In the genomic region with DNA sequence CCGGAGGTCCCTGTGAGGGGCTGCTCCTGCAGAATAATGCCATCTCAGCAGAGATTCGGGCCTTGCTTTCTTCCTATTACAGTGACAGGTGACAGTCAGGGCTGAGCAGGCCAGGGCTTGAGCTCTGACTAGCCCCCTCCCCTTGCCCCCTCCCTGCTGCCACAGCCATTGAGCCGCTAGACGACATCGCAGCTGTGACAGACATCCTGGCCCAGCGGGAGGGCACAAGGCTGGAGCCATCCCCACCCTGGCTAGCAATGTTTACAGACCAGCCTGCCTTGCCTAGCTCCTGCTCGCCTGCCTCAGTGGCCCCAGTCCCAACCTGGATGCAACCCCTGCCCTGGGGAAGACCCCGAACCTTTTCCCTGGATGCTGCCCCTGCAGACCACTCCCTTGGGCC, we compare ENCODE assay signal across 18 mouse cellular contexts. TPM values are rescaled to one million over a fixed set of nuclear protein-coding genes. Genes with fewer than 3 reads are reported as not detected.
A peak's percentile ranks its signal among the peaks of the same experiment; 100 is the strongest.
DNase-seq lines count a peak whose midpoint lies in the region; ATAC-seq and TF ChIP-seq lines count a peak whose summit lies in the region.
"Had no signal": no experiment of that assay in that cellular context is flagged by ENCODE, and none has a peak within 500 bp of the region (broad histone marks: within the 10 kb centered on the region; RNA-seq: fewer than 3 reads in every experiment).

No protein-coding gene starts in this region.

- H3K4me3 ChIP-seq in heart, embryonic 10.5 days: peak overlapping the region; percentile 16; the same call in 1 of the 2 replicates
- H3K4me3 ChIP-seq in lung, embryonic 14.5 days (ENCODE audit: low read depth, low read length): no peak overlapping the region
- no peak overlapping the region for H3K4me3 ChIP-seq in limb, embryonic 10.5 days
- H3K4me3 ChIP-seq in midbrain, embryonic 16.5 days (ENCODE audit: low read depth, low read length): no peak overlapping the region
- H3K4me3 ChIP-seq: gastrocnemius, adult 2 months; hindbrain, embryonic 15.5 days; left cerebral cortex, adult 2 months had no signal

- H3K9ac ChIP-seq in lung, embryonic 14.5 days: no peak overlapping the region
- H3K9ac ChIP-seq in midbrain, embryonic 16.5 days (ENCODE audit: low read depth, low read length): 0 out of 2 replicates have a peak overlapping the region, but pooled peaks have one; percentile 16
- H3K9ac ChIP-seq: hindbrain, embryonic 15.5 days had no signal

- no peak overlapping the region for H3K27ac ChIP-seq in heart, embryonic 10.5 days
- peak overlapping the region; percentile 30; the same call in 1 of the 2 replicates for H3K27ac ChIP-seq in lung, embryonic 14.5 days (ENCODE audit: low read depth)
- H3K27ac ChIP-seq in limb, embryonic 10.5 days: peak overlapping the region; percentile 21; the same call in 1 of the 2 replicates
- no peak overlapping the region for H3K27ac ChIP-seq in midbrain, embryonic 16.5 days (ENCODE audit: low read length)
- H3K27ac ChIP-seq: gastrocnemius, adult 2 months; hindbrain, embryonic 15.5 days; left cerebral cortex, adult 2 months had no signal

- 17% methylated on average over 8 of the region's 8 CpGs for WGBS in heart, embryonic 10.5 days
- WGBS in lung, embryonic 14.5 days: 27% methylated on average over 8 of the region's 8 CpGs
- WGBS in limb, embryonic 10.5 days: 34% methylated on average over 8 of the region's 8 CpGs
- WGBS in midbrain, embryonic 16.5 days: 30% methylated on average over 8 of the region's 8 CpGs

- H3K4me2 ChIP-seq in lung, embryonic 14.5 days: no peak overlapping the region
- H3K4me2 ChIP-seq in midbrain, embryonic 16.5 days (ENCODE audit: low read length): no peak overlapping the region
- H3K4me2 ChIP-seq: hindbrain, embryonic 15.5 days had no signal

- no peaks in the 10 kb centered on the region for H3K9me3 ChIP-seq in heart, embryonic 10.5 days
- H3K9me3 ChIP-seq in lung, embryonic 14.5 days (ENCODE audit: low read depth, low read length): no peaks in the 10 kb centered on the region
- no peaks in the 10 kb centered on the region for H3K9me3 ChIP-seq in limb, embryonic 10.5 days (replicated peaks)
- H3K9me3 ChIP-seq in midbrain, embryonic 16.5 days (replicated peaks; ENCODE audit: control insufficient read depth, low read length, poor library complexity, severe bottlenecking): no peaks in the 10 kb centered on the region
- H3K9me3 ChIP-seq: hindbrain, embryonic 15.5 days had no signal

- ATAC-seq in lung, embryonic 14.5 days (ENCODE audit: insufficient read depth): no peak
- no peak for ATAC-seq in midbrain, embryonic 16.5 days
- ATAC-seq: Patski had no signal

- no peak for TF ChIP-seq CTCF in lung, embryonic 14.5 days (IDR thresholded peaks at IDR 0.05; ENCODE audit: low read depth)

- DNase-seq in heart, embryonic 10.5 days (ENCODE audit: low spot score): no peak
- no peak for DNase-seq in heart, postnatal 10 days
- no peak for DNase-seq in lung, embryonic 14.5 days
- no peak for DNase-seq in lung, postnatal 25 days (ENCODE audit: low spot score)
- no peak for DNase-seq in limb, embryonic 10.5 days (ENCODE audit: low spot score)
- DNase-seq in kidney, adult 9 months: no peak
- DNase-seq: adrenal gland, postnatal 25 days; cerebellum, adult 18-20 months; gastrocnemius, adult 2 months; kidney, adult 11 months; kidney, postnatal 14 days; lung, postnatal 14 days; right cerebral cortex, postnatal 25 days had no signal

- peaks cover 41% of the 10 kb centered on the region for H3K4me1 ChIP-seq in heart, embryonic 10.5 days
- 0 out of 2 replicates have a peak, but pooled peaks cover 4% of the 10 kb centered on the region for H3K4me1 ChIP-seq in lung, embryonic 14.5 days (ENCODE audit: insufficient read depth)
- H3K4me1 ChIP-seq in limb, embryonic 10.5 days: peaks cover 47% of the 10 kb centered on the region
- H3K4me1 ChIP-seq in midbrain, embryonic 16.5 days (ENCODE audit: control insufficient read depth, insufficient read depth, low read length): peaks cover 10% of the 10 kb centered on the region

- peaks cover 17% of the 10 kb centered on the region; the same call in 1 of the 2 replicates for H3K27me3 ChIP-seq in heart, embryonic 10.5 days (ENCODE audit: insufficient read depth, poor library complexity, severe bottlenecking)
- no peaks in the 10 kb centered on the region; the same call in 1 of the 2 replicates for H3K27me3 ChIP-seq in lung, embryonic 14.5 days (ENCODE audit: insufficient read depth, low read length)
- 0 out of 2 replicates have a peak, but pooled peaks cover 9% of the 10 kb centered on the region for H3K27me3 ChIP-seq in limb, embryonic 10.5 days (ENCODE audit: low read depth, poor library complexity, severe bottlenecking)
- H3K27me3 ChIP-seq in midbrain, embryonic 16.5 days (ENCODE audit: control insufficient read depth, insufficient read depth, low read depth, low read length): no peaks in the 10 kb centered on the region
- H3K27me3 ChIP-seq: hindbrain, embryonic 15.5 days; Patski had no signal

- intact Hi-C loops in heart, postnatal 10 days (cut with DNase I): no loop called here

- peaks cover 52% of the 10 kb centered on the region for H3K36me3 ChIP-seq in heart, embryonic 10.5 days
- H3K36me3 ChIP-seq in lung, embryonic 14.5 days (ENCODE audit: insufficient read depth): peaks cover 61% of the 10 kb centered on the region
- peaks cover 72% of the 10 kb centered on the region for H3K36me3 ChIP-seq in limb, embryonic 10.5 days
- H3K36me3 ChIP-seq in midbrain, embryonic 16.5 days (ENCODE audit: control insufficient read depth, insufficient read depth, low read length): no peaks in the 10 kb centered on the region; the same call in 1 of the 2 replicates
- H3K36me3 ChIP-seq: hindbrain, embryonic 15.5 days had no signal

RNA-seq across cellular contexts. Expression of a gene that starts 4.5 kb away (rescaled TPM):
- polyA plus RNA-seq in heart, embryonic 10.5 days (2016; fragmentation: Nextera tagmentation; extraction: Ambion mirVana): 6.9 and 7.3 TPM in 2 replicates
- total RNA-seq in heart, postnatal 10 days (2021): 1 to 10 TPM; 1.7 to 1.8 TPM
- 5.6 and 8.5 TPM in 2 replicates for polyA plus RNA-seq in lung, embryonic 14.5 days (2014; fragmentation: Nextera tagmentation; extraction: Ambion mirVana)
- polyA plus RNA-seq in limb, embryonic 10.5 days (2016; fragmentation: Nextera tagmentation; extraction: Ambion mirVana): 10.9 and 13.7 TPM in 2 replicates
- polyA plus RNA-seq in midbrain, embryonic 16.5 days (2015; fragmentation: Nextera tagmentation; extraction: Ambion mirVana): 20.1 and 22.9 TPM in 2 replicates

RNA-seq across cellular contexts. Expression of a gene that starts 4.5 kb away (rescaled TPM):
- 0.23 and 0.50 TPM in 2 replicates for polyA plus RNA-seq in heart, embryonic 10.5 days (2016; fragmentation: Nextera tagmentation; extraction: Ambion mirVana)
- total RNA-seq in heart, postnatal 10 days (2021): under 1 TPM in 1 of 2 experiments, not detected in 1; 0.12 TPM
- 0.96 and 1.3 TPM in 2 replicates for polyA plus RNA-seq in lung, embryonic 14.5 days (2014; fragmentation: Nextera tagmentation; extraction: Ambion mirVana)
- polyA plus RNA-seq in limb, embryonic 10.5 days (2016; fragmentation: Nextera tagmentation; extraction: Ambion mirVana): 0.80 and 1.6 TPM in 2 replicates
- 11.4 and 16.3 TPM in 2 replicates for polyA plus RNA-seq in midbrain, embryonic 16.5 days (2015; fragmentation: Nextera tagmentation; extraction: Ambion mirVana)

RNA-seq across cellular contexts. Expression of a gene that starts 14.0 kb away (rescaled TPM):
- polyA plus RNA-seq in heart, embryonic 10.5 days (2016; fragmentation: Nextera tagmentation; extraction: Ambion mirVana): 83.2 and 93.0 TPM in 2 replicates
- total RNA-seq in heart, postnatal 10 days (2021): 100 to 1,000 TPM; 121 to 127 TPM
- 91.6 and 94.1 TPM in 2 replicates for polyA plus RNA-seq in lung, embryonic 14.5 days (2014; fragmentation: Nextera tagmentation; extraction: Ambion mirVana)
- 96.4 and 108 TPM in 2 replicates for polyA plus RNA-seq in limb, embryonic 10.5 days (2016; fragmentation: Nextera tagmentation; extraction: Ambion mirVana)
- polyA plus RNA-seq in midbrain, embryonic 16.5 days (2015; fragmentation: Nextera tagmentation; extraction: Ambion mirVana): 161 and 164 TPM in 2 replicates

RNA-seq across cellular contexts. Expression of a gene that starts 16.5 kb away (rescaled TPM):
- polyA plus RNA-seq in heart, embryonic 10.5 days (2016; fragmentation: Nextera tagmentation; extraction: Ambion mirVana): 18.4 and 24.4 TPM in 2 replicates
- 10 to 100 TPM; 10.7 to 11.7 TPM for total RNA-seq in heart, postnatal 10 days (2021)
- polyA plus RNA-seq in lung, embryonic 14.5 days (2014; fragmentation: Nextera tagmentation; extraction: Ambion mirVana): 22.7 and 26.7 TPM in 2 replicates
- polyA plus RNA-seq in limb, embryonic 10.5 days (2016; fragmentation: Nextera tagmentation; extraction: Ambion mirVana): 34.2 and 51.8 TPM in 2 replicates
- 10.7 TPM in 2 replicates for polyA plus RNA-seq in midbrain, embryonic 16.5 days (2015; fragmentation: Nextera tagmentation; extraction: Ambion mirVana)
- total RNA-seq: megakaryocyte-erythroid progenitor cell, adult 5-6 weeks had no signal

RNA-seq across cellular contexts. Expression of a gene that starts 26.5 kb away (rescaled TPM):
- polyA plus RNA-seq in heart, embryonic 10.5 days (2016; fragmentation: Nextera tagmentation; extraction: Ambion mirVana): 11.4 and 16.1 TPM in 2 replicates
- total RNA-seq in heart, postnatal 10 days (2021): 10 to 100 TPM; 14.6 to 17.6 TPM
- 12.7 and 13.3 TPM in 2 replicates for polyA plus RNA-seq in lung, embryonic 14.5 days (2014; fragmentation: Nextera tagmentation; extraction: Ambion mirVana)
- polyA plus RNA-seq in limb, embryonic 10.5 days (2016; fragmentation: Nextera tagmentation; extraction: Ambion mirVana): 17.4 and 17.8 TPM in 2 replicates
- 13.3 and 14.5 TPM in 2 replicates for polyA plus RNA-seq in midbrain, embryonic 16.5 days (2015; fragmentation: Nextera tagmentation; extraction: Ambion mirVana)

Comparison
In these comparisons a context has a peak if more than half of its experiments do, and no peak if none do; other contexts are left out.
1. H3K27ac ChIP-seq: peak in lung, embryonic 14.5 days (single experiment) and limb, embryonic 10.5 days (single experiment); none in heart, embryonic 10.5 days (single experiment) and midbrain, embryonic 16.5 days (single experiment).